ENCODE assay signal across 9 mouse cellular contexts in the genomic region with DNA sequence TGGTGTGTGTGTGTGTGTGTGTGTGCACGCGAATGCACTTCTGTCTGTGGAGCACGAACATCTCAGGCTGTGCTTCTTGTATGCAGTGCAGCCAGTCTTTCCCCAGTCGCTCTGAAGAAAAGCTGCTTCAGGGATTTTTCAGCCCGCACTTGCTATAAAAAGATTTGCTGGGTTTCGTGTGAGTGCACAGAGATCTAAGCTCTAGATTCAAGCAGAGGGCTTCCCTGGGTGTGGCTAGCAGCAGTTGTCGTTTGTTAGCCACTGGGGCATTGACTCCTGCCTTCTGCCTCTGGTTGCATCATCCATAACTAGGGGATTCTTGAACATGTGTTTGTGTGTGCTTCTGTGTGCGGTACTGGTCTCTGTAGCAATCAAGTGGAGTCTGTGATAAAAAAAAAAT.
DNase-seq lines count a peak whose midpoint lies in the region; ATAC-seq and TF ChIP-seq lines count a peak whose summit lies in the region.
"Had no signal": no experiment of that assay in that cellular context is flagged by ENCODE, and none has a peak within 500 bp of the region (broad histone marks: within the 10 kb centered on the region; RNA-seq: fewer than 3 reads in every experiment).

No protein-coding gene starts in this region.

- ATAC-seq in kidney, embryonic 16.5 days (ENCODE audit: low FRiP score, low TSS enrichment) = no peak
- peak; percentile 32 for ATAC-seq in Patski
- ATAC-seq in forebrain, embryonic 15.5 days (replicated peaks) = no peak
- ATAC-seq in midbrain, embryonic 16.5 days = 0 out of 2 replicates have a peak, but pooled peaks have one; percentile 40

- DNase-seq in kidney, adult 9 months = no peak
- DNase-seq in Patski (ENCODE audit: low read depth, low spot score) = no peak
- DNase-seq in ovary, postnatal 36 days (ENCODE audit: low spot score) = no peak
- no peak for DNase-seq in layer of hippocampus, adult 11-12 months (ENCODE audit: low spot score)
- no peak for DNase-seq in kidney, postnatal 14 days
- DNase-seq: gastrocnemius, postnatal 36 days had no signal

- CTCF ChIA-PET in Patski (lab: Charles Lee) = interaction anchor here (1.2 to 2.2 kb wide), 3 partner anchors 9 to 103 kb away, joined by 3 to 5 read pairs (median 3); no protein-coding TSS in a partner anchor

- in situ Hi-C loops in Patski (cut with MboI; ENCODE audit: low pct_unique_long_range_greater_than_20kb) = no loop called here

- no peak overlapping the region for H3K27ac ChIP-seq in kidney, embryonic 16.5 days (ENCODE audit: low read length)
- peak overlapping the region; percentile 93 for H3K27ac ChIP-seq in forebrain, embryonic 15.5 days (replicated peaks)
- H3K27ac ChIP-seq in midbrain, embryonic 16.5 days (ENCODE audit: low read length) = peak overlapping the region; percentile 74

- no peaks in the 10 kb centered on the region for H3K9me3 ChIP-seq in kidney, embryonic 16.5 days (ENCODE audit: low read length)
- no peaks in the 10 kb centered on the region for H3K9me3 ChIP-seq in forebrain, embryonic 15.5 days
- H3K9me3 ChIP-seq in midbrain, embryonic 16.5 days (replicated peaks; ENCODE audit: control insufficient read depth, low read length, poor library complexity, severe bottlenecking) = no peaks in the 10 kb centered on the region

- no peaks in the 10 kb centered on the region for H3K27me3 ChIP-seq in kidney, embryonic 16.5 days (ENCODE audit: insufficient read depth, low read length)
- H3K27me3 ChIP-seq in Patski = no peaks in the 10 kb centered on the region
- no peaks in the 10 kb centered on the region for H3K27me3 ChIP-seq in forebrain, embryonic 15.5 days
- H3K27me3 ChIP-seq in midbrain, embryonic 16.5 days (ENCODE audit: control insufficient read depth, insufficient read depth, low read depth, low read length) = no peaks in the 10 kb centered on the region

- POLR2A ChIA-PET in Patski (lab: Charles Lee) = no interaction called here

- peaks cover 50% of the 10 kb centered on the region for H3K4me1 ChIP-seq in kidney, embryonic 16.5 days (ENCODE audit: insufficient read depth, low read length)
- H3K4me1 ChIP-seq in forebrain, embryonic 15.5 days = peaks cover 84% of the 10 kb centered on the region
- H3K4me1 ChIP-seq in midbrain, embryonic 16.5 days (ENCODE audit: control insufficient read depth, insufficient read depth, low read length) = peaks cover 56% of the 10 kb centered on the region

- H3K4me3 ChIP-seq in kidney, embryonic 16.5 days (ENCODE audit: low read length) = no peak overlapping the region
- peak overlapping the region; percentile 19; the same call in 1 of the 2 replicates for H3K4me3 ChIP-seq in forebrain, embryonic 15.5 days
- peak overlapping the region; percentile 28 for H3K4me3 ChIP-seq in midbrain, embryonic 16.5 days (ENCODE audit: low read depth, low read length)

- 0 out of 2 replicates have a peak overlapping the region, but pooled peaks have one; percentile 17 for H3K4me2 ChIP-seq in kidney, embryonic 16.5 days (replicated peaks; ENCODE audit: low read depth, low read length)
- H3K4me2 ChIP-seq in forebrain, embryonic 15.5 days (replicated peaks) = peak overlapping the region; percentile 42
- peak overlapping the region; percentile 58 for H3K4me2 ChIP-seq in midbrain, embryonic 16.5 days (ENCODE audit: low read length)

- H3K36me3 ChIP-seq in kidney, embryonic 16.5 days (ENCODE audit: insufficient read depth, low read length) = no peaks in the 10 kb centered on the region
- no peaks in the 10 kb centered on the region for H3K36me3 ChIP-seq in forebrain, embryonic 15.5 days
- no peaks in the 10 kb centered on the region for H3K36me3 ChIP-seq in midbrain, embryonic 16.5 days (ENCODE audit: control insufficient read depth, insufficient read depth, low read length)

- no peak overlapping the region for H3K9ac ChIP-seq in kidney, embryonic 16.5 days (replicated peaks; ENCODE audit: low read length)
- H3K9ac ChIP-seq in forebrain, embryonic 15.5 days (replicated peaks) = peak overlapping the region; percentile 33
- H3K9ac ChIP-seq in midbrain, embryonic 16.5 days (ENCODE audit: low read depth, low read length) = peak overlapping the region; percentile 53

- TF ChIP-seq CTCF in Patski (IDR thresholded peaks at IDR 0.05) = no peak

- WGBS in kidney, embryonic 16.5 days = 60% methylated on average over 8 of the region's 8 CpGs
- 32% methylated on average over 8 of the region's 8 CpGs for WGBS in forebrain, embryonic 15.5 days
- 21% methylated on average over 8 of the region's 8 CpGs for WGBS in midbrain, embryonic 16.5 days

Comparison
In these comparisons a context has a peak if more than half of its experiments do, and no peak if none do; other contexts are left out.
1. ATAC-seq: peak in Patski (single experiment) and midbrain, embryonic 16.5 days (single experiment); none in kidney, embryonic 16.5 days (single experiment) and forebrain, embryonic 15.5 days (single experiment).
2. Peak in every context shown above with its lines, with median percentiles within 50 percentile points of each other: H3K4me2 ChIP-seq.